Mouse (Mus musculus): ENCODE measurements around the gene Pnpla6. TPM values are rescaled to one million over a fixed set of nuclear protein-coding genes. Genes with fewer than 3 reads are reported as not detected.
A peak's percentile ranks its signal among the peaks of the same experiment; 100 is the strongest.

The Pnpla6 gene
- 10 to 100 TPM; 37.4 to 40.7 TPM for total RNA-seq (2021)
- long read RNA-seq, experiment 1, full-length matches to known transcripts = 3 of 28 reads
- long read RNA-seq, experiment 1, partial matches to known transcripts = 12 of 28 reads
- long read RNA-seq, experiment 1, other reads (novel, unspliced or antisense) = 13 of 28 reads
- long read RNA-seq, experiment 2, full-length matches to known transcripts = 8 of 59 reads
- long read RNA-seq, experiment 2, partial matches to known transcripts = 28 of 59 reads
- long read RNA-seq, experiment 2, other reads (novel, unspliced or antisense) = 23 of 59 reads

DNA sequence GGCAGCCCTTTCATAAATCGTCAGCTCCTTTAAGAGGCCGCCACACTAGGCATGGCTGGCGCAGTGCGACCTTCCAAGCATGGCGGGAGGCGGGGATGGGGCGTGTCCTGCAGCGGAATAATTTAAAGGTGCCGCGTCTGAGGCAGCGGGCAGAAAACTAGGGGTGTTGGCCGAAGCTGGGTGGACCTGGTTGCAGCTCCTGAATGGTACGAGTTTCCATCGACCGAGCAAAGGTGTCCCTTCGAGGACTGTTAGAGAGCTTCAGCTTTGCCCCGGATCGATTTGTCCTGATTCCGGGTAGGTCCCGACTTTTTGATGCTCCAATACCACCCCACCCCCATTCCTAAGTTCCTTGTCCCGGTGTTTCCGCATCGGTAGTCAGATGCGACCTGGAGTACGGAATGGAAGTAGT is at the start of gene Pnpla6:
Gene Pnpla6, plus strand, starts transcription at position 125 of the 412 bp plus-strand sequence.
- DNase-seq (ENCODE audit: low spot score in 2 of 2) = peak; percentile 87 to 88

DNA sequence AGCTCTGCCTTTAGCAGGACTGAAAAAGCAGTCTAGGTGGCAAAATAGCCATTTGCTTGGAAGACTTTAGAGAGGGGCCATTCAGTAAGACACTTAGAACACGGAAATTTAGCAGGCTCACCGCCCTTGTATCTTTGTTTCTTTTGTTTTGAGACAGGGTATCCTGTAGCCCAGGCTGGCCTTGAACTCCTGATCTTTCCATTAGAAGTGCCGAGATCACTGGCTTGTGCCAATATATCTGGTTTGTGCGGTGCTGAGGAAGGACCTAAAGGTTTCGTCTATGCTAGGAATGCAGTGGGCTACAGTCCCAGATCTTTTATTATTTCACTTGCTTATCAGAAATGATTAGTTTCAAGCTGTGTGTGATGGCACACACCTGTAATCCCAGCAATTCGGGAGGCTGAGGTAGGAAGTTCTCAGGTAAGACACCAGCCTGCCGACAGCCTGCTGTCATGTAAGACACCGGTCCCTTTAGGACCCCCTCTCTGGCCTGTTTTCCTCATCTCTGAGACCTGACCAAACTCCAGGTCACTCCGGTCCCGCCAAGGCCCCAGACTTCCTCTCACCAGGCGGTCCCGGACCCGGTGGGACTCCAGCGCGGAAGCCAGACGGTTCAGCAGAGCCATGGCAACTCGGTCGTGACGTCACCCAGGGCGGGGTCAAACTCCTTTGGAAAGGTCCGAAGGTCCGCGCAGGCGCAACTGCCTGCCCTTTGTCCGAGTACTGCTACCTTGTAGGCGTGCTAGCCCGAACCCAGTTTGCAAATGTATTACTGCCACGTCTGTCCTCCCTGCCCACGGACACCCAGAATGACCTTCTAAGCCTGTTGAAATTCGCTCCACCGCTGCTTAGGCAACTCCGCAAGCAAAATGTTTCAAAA is 47.9 kb upstream of the Pnpla6 start, which contains the start of gene Pex11g:
Gene Pex11g, minus strand, starts transcription at position 675 of the 880 bp plus-strand sequence.
- peak; percentile 99 for DNase-seq (ENCODE audit: low spot score in 2 of 2)

DNA sequence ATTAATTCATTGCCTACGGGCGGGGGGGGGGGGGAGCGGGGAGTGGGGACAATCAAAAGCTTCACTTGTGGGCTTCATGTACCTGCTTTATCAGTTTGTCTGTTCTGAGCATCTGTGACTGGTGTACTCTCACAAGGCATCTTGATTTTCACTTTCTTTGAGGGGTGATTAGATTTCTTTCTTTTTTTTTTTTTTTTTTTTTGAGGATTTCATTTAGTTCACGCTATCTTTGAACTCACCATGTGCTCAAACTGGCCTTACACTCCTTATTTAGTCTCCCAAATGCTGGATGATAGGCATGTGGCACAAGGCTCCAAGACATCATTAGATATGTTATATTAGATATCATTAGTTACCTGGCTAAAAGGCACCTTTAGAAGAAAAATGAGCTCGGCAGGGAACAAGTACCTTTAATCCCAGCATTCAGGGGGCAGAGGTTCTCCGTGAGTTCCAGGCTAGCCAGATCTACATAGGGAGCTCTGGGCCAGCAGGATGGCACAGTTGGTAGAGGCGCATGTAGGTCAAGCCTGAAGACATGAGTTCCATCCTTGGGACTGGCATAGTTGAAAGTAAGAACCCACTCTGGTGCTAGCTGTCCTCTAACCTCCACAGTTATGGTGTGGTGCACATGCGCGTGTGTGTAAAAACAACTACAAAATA is 47.2 kb upstream of the Pnpla6 start:
- DNase-seq (ENCODE audit: low spot score in 2 of 2) = no peak

DNA sequence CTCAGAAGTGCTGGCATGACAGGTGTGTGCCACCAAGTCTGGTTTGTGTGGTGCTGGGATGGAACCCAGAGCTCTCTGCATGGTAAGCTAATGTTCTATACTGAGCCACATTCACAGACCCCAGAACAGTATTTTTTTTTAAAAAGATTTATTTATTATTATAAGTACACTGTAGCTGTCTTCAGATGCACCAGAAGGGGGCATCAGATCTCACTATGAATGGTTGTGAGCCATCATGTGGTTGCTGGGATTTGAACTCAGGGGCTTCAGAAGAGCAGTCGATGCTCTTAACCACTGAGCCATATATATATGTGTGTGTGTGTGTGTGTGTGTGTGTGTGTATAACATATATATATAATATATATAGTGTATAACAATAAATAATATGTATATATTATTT is 46.3 kb upstream of the Pnpla6 start:
- DNase-seq (ENCODE audit: low spot score in 2 of 2) = no peak

DNA sequence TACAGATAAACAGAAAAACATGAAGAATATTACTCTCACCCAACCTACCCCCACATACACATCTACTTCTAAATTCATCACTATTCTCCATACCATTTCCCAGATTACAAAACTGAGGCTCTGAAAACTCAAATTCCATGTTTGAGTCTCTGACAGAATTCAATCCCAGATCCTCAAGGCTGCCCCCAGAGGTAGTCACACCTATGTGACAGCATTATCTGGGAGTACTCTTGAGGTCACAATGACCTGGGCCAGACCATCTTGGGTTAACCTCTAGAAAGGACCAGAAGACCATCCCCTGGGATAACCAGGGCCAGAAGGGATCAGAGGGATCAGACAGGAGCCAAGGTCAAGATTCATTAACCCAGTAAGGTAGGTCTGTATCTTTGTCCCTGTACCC is 44.6 kb upstream of the Pnpla6 start, which contains the start of gene Tex45:
Gene Tex45, plus strand, starts transcription at position 301 of the 400 bp plus-strand sequence.
- no peak for DNase-seq (ENCODE audit: low spot score in 2 of 2)

DNA sequence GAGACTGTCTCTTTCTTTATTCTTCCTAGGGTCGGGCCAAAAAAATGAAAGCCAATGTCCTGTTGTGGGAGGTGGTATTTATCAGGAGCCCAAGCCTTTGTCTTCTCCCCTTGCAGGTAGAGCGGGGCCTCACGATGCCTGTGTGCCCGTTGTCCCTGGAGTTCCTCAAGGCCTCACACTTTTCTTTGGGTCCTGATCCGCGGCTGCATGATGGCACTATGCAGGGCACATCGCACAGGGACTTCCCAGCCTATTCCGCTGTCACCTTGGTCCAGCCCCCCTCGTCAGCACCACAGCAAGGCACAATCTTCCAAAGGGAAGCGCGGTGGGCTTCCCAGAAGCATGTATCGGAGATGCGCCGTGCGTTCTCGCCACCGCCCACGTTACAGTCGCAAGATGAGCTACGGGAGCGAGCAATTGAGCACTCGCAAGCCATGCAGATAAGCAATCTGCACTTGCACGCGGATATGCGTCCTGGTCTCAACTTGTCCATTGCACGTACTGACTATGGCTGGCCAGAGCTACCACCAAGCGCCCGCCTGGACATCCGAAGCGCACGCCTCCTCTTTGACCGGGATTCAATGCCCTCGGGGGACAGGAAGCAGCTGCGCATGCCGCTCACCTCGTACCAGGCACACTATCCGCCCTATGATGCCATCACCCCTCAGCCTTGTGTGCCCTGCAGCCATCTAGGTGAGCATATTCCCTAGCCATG is 39.3 kb upstream of the Pnpla6 start:
- no peak for DNase-seq (ENCODE audit: low spot score in 2 of 2)

DNA sequence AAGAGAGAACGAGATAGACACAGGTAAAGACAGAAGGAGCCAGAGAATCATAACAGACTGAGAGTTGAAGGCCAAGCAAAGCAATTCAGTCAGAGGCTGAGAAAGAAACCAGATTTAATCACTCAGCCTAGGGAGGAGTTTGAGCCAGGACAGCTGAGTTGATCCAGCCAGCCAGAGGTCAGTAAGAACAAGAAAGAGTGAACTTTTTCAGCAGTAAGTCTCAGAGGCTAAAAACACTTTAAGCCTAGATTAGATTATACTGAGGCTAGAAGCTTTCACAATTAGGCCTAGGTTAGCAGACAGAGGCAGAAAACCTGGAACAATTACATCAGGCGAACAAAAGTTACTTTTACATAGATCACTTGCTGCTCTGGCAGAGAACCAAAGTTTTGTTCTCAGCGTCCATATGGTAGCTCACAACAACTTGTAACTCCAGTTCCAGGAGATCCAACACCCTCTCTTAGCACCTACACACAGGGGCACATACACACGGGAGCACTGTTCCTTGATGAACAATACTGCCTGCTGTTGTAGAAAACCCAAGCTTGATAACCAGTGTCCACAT is 34.9 kb upstream of the Pnpla6 start:
- no peak for DNase-seq (ENCODE audit: low spot score in 2 of 2)

DNA sequence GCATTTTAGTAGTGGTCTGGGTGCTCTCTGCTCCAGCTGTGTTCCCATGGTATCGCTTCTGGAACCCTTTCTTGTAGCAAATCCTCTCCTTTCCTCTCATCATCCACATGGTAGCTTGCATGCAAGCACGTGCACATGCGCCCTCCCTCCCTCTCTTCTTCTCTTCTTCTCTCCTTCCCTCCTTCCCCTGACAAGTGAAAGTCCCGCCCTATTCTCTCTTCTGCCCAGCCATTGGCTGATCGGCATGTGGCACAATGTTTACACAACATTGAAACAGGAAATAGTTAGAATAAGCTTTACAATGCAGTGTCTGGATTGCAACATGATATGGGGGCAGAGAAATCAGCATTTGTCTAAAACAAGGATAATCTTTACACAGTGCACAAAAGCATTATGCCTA is 33.6 kb upstream of the Pnpla6 start:
- no peak for DNase-seq (ENCODE audit: low spot score in 2 of 2)

DNA sequence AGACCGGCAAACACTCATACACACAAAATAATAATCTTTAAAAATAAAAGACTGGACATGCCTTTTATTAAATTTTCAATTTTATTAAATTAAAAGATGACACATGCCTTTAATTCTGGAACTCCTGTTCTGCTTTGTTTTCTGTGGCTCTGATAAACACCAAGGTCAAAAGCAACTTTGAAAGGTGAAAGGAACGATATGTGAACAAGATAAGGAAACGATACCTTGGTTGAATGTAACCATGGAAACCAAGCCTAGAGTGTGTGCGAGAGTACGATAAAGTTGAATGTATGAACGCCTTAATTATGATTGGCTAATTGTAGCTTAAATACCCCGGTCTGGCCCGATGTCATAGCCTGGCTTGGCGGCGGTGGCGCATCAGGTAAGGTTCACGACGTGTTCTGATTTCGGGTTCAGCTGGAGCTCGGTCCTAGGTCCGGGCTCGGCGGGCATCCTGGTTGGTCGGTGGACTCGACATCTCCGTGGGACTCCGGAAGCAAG is 32.9 kb upstream of the Pnpla6 start:
- DNase-seq (ENCODE audit: low spot score in 2 of 2) = no peak

DNA sequence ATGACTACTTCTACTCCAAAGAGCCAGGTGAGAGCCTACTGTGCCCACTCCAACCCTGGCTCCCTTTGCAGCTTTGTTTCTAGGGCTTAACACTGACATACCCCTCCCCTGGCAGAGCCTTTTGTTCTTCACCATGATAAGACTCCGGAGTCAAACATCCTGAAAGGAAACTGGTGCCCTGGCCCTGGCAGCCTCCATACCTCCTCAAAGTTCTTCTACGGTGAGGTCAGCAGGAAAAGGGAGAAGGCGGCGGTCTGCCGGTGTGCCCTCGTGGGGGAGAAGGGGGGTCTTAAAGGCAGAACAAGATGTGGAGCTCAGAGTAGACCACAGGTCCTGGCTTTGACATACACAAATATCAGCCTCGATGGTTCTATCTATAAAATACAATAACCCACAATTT is 31.6 kb upstream of the Pnpla6 start:
- DNase-seq (ENCODE audit: low spot score in 2 of 2) = no peak

DNA sequence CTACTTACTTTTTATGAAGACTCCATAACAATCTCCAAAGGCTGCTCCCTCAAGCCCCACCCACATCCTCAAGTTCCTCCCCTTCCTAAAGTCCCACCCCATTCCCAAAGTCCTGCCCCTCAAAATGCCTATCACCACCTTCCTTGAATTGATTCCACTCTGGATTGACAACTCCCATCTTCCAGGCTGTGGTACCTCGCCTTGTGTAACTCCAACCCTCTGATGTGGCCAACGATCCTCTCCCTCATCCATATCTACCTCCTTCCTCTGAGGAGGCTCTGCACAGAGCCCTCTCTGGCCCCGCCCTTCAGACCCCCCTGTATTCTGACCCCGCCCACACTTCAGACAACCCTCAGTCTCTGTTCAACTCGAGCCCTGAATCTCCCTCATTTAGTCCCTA is 30.0 kb upstream of the Pnpla6 start:
- no peak for DNase-seq (ENCODE audit: low spot score in 2 of 2)

DNA sequence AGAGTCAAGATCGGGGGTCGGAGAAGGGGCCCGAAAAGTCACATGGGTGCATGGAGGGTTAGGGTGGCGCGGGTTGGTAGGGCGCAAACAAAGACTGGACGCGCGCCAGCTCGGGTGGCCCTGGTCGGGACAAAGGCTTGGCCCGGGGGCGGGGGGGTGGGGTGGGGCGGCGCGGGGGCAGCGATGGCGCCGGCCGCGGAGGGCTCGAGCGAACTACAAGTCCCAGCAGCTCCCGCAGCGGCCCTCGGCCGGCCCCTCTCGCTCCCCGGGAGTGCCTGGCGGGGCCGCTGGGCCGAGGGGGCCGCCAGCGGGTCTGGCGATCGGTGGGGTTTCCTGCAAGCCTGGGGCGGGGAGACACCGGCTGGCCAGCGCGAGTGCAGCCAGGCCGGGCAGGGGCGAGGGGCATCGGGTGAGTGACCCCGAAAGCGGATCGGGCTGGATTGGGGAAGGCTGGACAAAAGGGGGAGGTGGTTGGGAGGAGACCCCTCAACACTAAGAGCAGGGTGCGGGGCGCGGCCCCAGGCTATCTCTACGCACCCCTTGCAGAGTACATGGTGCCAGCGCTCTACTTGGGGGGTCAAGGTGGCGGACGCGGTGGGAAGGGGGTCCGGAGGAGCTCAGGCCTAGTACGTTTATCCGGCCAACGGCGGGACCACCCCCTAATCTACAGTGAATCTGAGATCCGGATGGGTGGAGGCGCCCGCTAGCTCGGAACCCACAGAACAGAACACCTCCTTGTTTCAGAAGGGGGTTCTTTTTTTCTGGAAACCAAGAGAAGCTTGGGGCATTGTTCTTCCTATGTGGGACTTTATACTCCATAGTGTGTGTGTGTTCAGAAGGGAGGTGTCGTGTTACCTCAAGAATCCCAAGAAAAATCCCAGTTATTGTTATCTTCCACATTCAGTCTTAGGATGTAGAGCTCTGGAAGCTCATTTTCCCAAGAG is 22.0 kb upstream of the Pnpla6 start, which contains the start of gene Zfp358:
Gene Zfp358, plus strand, starts transcription at position 238 of the 944 bp plus-strand sequence.
- peak; percentile 67 to 72 for DNase-seq (ENCODE audit: low spot score in 2 of 2)

DNA sequence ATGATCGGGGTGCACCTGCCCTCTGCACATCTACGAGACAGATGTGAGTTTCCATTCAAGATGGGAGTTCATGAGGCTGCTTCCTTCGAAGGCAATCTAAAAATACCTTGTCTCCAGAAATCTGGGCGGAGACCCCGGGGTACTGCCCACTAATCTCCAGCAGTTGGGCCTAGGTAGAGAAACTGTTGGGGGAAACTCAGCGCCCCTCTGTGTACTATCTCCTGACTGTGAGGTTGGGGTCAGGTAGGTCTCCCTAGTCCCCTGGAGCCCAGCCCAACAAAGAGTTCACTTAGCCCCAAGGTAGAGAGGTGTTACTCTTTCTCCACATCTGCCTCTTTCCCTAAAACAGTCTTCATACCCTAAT is 21.4 kb upstream of the Pnpla6 start:
- DNase-seq (ENCODE audit: low spot score in 2 of 2) = no peak

DNA sequence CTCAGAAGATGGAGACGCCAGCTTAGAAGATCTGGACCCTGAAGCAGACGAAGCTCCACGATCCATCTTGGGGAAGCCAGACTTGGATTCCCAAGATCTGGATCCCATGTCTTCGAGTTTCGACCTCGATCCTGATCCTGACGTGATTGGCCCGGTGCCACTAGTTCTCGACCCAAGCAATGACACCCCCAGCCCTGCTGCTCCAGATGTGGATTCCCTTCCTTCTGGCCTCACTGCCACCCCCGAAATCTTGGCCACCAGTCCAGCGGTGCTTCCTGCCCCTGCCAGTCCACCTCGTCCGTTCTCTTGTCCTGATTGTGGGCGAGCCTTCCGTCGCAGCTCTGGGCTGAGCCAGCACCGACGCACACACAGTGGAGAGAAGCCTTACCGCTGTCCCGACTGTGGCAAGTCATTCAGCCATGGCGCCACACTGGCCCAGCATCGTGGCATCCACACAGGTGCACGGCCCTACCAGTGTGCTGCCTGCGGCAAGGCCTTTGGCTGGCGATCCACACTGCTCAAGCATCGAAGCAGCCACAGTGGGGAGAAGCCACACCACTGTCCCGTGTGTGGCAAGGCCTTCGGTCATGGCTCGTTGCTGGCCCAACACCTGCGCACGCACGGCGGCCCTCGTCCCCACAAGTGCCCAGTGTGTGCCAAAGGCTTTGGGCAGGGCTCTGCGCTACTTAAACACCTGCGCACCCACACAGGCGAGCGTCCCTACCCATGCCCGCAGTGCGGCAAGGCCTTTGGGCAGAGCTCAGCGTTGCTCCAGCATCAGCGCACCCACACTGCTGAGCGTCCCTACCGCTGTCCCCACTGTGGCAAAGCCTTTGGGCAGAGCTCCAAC is 19.4 kb upstream of the Pnpla6 start:
- no peak for DNase-seq (ENCODE audit: low spot score in 2 of 2)

DNA sequence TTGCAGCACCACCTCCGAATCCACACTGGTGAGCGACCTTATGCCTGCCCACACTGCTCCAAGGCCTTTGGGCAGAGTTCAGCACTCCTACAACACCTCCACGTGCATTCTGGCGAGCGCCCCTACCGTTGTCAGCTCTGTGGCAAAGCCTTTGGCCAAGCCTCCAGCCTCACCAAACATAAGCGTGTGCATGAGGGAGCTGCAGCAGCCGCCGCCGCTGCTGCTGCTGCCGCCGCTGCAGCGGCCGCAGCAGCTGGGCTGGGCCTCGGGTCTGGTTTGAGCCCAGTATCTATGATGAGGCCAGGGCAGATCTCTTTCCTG is 18.8 kb upstream of the Pnpla6 start:
- no peak for DNase-seq (ENCODE audit: low spot score in 2 of 2)

DNA sequence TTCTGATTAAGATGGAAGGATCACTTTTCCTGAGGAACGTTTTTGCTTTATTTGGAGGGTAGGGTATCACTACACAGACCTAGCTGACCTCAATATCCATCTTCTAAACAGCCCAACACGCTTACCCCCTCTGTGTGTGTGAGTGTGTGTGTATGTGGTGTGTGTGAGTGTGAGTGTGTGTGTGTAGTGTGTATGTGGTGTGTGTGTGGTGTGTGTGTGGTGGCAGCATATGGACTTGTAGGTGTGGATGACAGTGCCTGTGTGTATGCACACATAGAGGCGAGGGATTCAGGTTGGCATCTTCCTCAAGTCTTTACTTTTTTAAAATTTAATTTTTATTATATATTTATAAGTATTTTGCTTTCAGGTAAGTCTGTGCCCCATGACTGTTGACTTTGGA is 16.6 kb upstream of the Pnpla6 start:
- no peak for DNase-seq (ENCODE audit: low spot score in 2 of 2)

DNA sequence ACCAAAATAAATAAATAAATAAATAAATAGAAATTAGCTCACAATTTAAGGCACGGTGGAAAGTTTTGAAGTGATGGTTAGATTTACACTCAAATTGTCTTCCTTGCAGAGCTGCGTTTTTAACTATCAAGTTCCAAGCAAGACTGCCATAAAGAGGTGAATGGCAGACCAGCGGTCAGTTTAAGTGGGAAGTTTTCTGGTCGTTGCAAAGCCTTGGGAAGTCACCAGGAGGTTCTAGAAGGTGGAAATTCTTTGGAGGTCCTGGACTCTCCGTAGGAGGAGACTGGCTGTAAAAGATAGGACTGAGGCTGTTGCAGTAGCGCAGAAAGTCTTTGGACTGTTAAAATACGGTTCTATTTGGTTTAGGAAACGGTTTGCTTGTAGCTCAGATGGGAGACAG is 15.4 kb upstream of the Pnpla6 start:
- no peak for DNase-seq (ENCODE audit: low spot score in 2 of 2)

DNA sequence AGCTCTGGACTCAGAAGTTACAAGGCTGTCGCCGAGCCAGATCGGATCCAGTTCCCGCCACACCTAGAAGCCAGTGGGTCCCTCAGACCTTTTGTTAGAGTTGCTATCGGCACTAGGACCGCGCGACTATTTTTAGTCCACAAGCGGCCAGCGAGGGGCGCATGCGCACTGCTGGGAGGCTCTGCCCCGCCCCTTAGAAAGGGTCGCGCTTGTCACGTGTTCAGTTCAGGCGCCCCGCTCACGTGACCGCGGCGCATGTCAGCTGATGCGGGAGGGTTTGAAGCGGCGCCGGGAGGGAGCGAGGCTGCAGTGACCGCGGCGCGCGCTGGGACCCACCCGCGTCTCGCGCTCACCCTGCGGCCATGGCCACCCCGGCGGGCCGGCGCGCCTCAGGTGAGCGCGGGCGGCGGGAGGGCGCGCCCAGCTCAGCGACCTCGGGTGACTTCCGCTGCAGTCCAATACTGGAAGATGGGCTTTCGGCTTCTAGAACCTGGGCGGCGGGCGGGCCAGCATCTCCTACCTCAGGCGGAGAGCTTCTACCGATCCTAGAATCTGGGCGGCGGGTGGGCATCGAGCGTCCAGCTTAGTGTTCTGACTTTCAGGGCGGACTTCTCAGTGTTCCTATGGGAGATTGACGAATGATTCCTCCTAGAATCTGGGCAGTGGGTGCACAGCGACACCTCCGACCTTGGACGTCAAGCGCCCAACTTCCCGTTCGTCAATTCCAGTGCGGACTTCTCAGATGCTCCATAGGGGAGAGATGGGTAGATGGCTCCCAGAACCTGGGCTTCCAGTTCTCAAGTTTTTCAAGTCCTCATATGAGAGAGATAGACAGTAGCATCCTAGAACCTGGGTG is 14.7 kb upstream of the Pnpla6 start, which contains the start of gene Mcoln1:
Gene Mcoln1, plus strand, starts transcription at position 223 of the 856 bp plus-strand sequence.
- peak; percentile 97 to 98 for DNase-seq (ENCODE audit: low spot score in 2 of 2)

All from adrenal gland, adult 18-20 months (tissue).